Mouse (Mus musculus): ENCODE measurements around the gene Kif11.

Gene Kif11

DNA sequence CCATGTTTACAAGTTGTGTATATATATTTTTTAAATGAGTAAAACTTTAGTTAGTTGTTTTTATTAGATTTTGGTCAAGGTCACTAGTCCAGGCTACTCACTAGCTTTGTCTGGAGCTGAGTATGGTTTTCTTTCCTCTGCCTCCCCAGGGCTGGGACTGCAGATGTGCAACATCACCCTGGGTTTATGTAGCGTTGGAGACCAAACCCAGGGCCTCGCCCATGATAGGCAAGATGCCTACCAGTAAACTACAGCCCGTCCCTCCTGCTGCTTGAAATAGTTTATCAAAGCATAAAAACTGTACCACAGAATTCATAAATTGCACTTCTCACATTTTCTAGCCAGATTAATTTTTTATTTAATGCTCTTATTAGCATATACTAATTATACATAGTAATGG lies 73.0 kb downstream of the Kif11 start:
- DNase-seq: no peak

DNA sequence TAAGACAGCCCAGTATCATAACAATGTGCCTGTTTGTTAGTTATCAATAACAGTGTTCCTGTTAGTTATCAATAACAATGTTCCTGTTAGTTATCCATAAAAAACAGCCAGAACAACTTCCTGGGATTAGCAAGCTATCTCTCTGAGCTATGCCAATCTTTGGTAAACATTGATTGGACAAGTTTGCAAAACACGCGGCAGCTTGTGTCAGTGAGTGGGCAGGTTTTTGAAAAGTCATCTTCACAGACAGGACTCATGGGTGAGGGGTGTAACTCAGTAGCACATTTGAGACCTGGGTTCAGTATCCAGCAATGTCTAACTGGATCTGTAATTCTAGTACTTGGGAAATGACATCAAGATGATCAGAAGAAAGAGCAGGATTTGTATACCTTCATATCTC lies 79.3 kb downstream of the Kif11 start:
- DNase-seq: no peak

DNA sequence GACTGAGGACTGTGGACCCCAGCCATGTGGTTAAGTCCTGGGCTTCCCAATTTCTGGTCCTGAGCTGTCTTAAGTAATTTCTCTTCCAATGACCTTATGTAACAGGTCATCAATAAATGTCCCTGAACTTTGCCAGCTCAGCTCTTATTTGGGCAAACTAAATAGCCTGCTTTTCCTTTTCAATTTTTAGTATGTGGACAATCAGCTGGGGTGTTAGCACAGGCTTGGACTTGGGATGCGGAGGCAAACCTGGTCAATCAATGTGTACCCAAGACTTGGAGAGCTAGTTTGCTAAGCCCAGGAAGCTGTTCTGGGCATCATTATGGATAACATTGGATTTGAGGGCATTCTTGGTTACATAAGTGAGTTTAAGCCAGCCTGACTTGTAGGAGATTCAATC lies 79.8 kb downstream of the Kif11 start:
- DNase-seq: no peak

DNA sequence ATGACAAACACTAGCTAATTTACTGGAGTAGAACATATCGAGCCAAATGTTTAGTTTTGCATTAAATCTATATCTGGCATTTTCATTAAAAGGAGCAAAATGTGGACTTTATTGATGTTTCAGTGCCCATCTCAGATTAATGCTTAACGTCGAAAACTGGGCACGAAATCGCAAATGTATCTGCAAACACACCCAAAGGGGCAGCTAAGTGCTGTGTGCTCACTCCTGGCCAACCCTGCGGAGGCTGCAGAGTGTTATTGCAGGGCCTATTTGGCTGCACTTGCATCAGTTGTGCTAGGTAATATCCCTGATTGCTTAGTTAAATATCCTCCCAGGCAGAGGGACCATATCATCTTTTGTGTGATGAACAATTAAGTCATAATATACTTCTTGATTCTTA lies 81.8 kb downstream of the Kif11 start:
- no peak for DNase-seq

DNA sequence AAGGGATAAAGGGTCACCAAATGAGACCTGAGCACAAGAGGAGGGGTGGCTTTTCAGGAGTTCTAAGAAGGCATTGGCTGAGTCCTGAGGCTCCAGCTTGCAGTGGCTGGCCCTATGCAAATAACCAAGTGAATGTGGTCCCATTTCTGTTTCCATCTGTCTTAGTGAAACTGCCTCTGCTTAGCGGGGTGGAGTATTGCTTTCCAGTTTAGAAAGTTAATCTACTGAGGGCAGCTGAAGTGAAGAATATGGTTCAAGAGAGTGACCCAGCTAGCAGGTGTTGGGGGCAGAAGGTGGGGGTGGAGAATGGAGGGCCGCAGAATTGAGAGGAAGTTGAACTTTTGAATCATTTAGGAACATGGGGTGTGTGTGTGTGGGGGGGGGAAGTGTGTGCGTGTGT lies 90.2 kb downstream of the Kif11 start:
- DNase-seq: no peak

DNA sequence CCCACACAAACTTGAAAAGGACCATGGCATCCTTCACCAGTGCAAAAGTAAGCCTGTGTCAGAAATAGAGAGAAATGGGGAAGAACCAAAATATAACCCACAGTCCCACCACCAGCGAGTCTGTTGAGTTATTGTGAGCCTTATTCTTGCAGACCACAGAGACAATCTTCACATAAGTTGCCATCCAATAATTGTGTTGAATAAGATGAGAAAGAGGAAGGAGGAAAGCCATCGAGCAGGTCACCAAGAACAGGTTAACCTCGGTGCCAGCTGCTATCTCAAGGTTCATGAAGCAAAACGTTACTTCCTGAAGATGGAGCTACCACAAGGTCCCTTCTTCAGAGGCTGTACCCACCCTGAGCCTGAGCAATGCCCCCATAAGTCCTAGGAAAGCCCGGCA lies 90.8 kb downstream of the Kif11 start:
- no peak for DNase-seq

DNA sequence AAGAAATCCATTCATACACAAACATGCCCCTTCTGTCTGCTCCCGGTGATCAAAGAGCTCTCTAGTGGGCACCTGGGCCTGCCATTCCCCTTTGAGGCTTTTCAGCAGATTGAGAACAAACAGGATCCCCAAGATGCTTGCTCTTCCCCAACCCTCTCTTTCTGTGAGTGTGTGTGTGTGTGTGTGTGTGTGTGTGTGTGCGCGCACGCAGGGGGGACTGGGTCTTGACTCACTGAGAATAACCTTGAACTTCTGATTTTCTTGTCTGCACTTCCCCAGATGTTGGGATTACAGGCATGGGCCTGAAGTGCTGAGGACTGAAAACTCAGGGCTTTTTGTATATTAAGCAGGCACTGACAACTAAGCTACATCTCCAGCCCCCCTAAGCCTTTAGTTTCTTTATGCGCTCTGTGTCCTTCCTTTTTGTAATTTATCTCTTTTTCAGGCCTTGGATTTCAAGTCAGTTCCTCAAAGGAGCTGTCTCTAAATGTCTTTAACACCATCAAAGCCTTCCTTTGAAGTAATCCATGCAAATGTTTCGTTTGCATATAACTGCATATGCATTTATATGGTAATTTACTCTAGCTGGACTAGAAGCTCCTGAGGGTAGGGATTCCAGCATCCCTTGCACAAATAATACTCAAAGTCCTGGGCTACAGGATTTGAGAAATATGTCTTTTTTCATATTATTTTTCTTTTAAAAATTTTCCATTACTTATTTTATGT lies 92.8 kb downstream of the Kif11 start:
- DNase-seq: no peak
